Mouse (Mus musculus) adrenal gland, postnatal 25 days (tissue): Measurements from ENCODE around the gene Tanc1. TPM values are rescaled to one million over a fixed set of nuclear protein-coding genes. Genes with fewer than 3 reads are reported as not detected.

Experiments
- DNase-seq: peaks from one replicate; pipeline ENCODE4 v3.0.0; 2021; ENCODE audit warnings: mixed read lengths
- total RNA-seq: library from RNA; stranded (reverse); gene quantifications from 2 replicates; pipeline ENCODE4 v1.2.3, GENCODE M21; 2021

Tanc1 gene
- total RNA-seq, 1 experiment from 2014 or later = 20.6 TPM

- no peak for DNase-seq
Observed at GRCm38 (mm10) chr2:59882742-59883281, 271.0 kb downstream of the Tanc1 start.

- DNase-seq = no peak
Observed at GRCm38 (mm10) chr2:59889699-59890098, 277.9 kb downstream of the Tanc1 start.

Other genes starting within 250 kb of the Tanc1 start
- gene Dapl1, start 127.4 kb upstream of the Tanc1 start, total RNA-seq = 0.61 TPM in 1 of 2 replicates, not detected in the other